Mouse (Mus musculus) heart, adult 2 months (tissue): Measurements from ENCODE around the gene Bnip3.

Experiments
- CTCF ChIP-seq: fragments of 200-600 bp; IDR thresholded peaks from 2 replicates; pipeline ENCODE4 v1.8.1; 2022; ENCODE audit warnings: antibody characterized with exemption, mild to moderate bottlenecking, moderate library complexity
- EP300 ChIP-seq: fragments of 200-500 bp; IDR thresholded peaks from 2 replicates; pipeline ENCODE4 v1.6.1; 2011; ENCODE audit warnings: low read depth, low read length, control low read depth; ENCODE audit not compliant: insufficient read depth
- POLR2A ChIP-seq: fragments of 200-500 bp; IDR thresholded peaks from 2 replicates; pipeline ENCODE4 v1.6.1; 2011; ENCODE audit warnings: mild to moderate bottlenecking, low read depth, low read length, control low read depth; ENCODE audit not compliant: insufficient read depth

DNA sequence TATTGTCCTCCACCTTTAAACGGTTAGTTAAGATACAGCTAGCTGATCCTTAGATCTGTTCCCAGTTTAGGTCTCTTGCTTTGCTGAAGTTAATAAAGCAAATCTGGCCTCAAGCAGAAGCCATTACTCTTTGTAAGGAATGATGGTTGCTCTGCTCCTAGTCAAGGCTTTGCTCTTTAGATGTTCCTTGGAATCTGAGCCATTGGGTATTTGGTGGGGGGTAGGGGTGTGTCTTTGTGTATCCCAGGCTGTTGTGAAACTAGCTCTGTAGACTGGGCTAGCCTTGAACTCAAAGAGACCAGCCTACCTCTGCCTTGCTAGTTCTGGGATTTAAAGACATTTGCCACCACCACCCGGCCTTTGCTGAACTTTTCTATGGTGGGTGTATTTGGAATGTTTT is 55.1 kb downstream of the Bnip3 start:
- TF ChIP-seq CTCF, result no peak
- TF ChIP-seq POLR2A, result no peak
- TF ChIP-seq EP300, result no peak
